Mouse (Mus musculus) Muller cell, postnatal 12 days (primary cell): ENCODE results near the gene Spast.
"Not testable (repeated sequence)": the region's sequence is repeated elsewhere in the genome, so short reads cannot be mapped to it uniquely, and the experiment has no call there.

Experiments
- DNase-seq: peaks from one replicate; pipeline ENCODE4 v3.0.0-alpha.2; 2015; ENCODE audit errors: inconsistent ontology term

The Spast gene

DNA sequence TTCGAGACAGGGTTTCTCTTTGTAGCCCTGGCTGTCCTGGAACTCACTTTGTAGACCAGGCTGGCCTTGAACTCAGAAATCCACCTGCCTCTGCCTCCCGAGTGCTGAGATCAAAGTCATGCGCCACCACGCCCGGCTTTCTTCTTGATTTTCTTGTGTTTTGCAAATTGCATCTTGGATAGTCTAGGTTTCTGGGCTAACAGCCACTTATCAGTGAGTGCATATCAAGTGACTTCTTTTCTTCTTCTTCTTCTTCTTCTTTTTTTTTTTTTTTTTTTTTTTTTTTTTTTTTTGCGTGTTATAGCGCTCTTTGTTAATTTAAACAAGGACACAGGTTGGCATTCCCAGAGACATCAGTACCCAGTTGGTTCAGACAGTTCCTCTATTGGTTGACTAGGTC, 11.6 kb upstream of the Spast start:
- not testable (repeated sequence) for DNase-seq

DNA sequence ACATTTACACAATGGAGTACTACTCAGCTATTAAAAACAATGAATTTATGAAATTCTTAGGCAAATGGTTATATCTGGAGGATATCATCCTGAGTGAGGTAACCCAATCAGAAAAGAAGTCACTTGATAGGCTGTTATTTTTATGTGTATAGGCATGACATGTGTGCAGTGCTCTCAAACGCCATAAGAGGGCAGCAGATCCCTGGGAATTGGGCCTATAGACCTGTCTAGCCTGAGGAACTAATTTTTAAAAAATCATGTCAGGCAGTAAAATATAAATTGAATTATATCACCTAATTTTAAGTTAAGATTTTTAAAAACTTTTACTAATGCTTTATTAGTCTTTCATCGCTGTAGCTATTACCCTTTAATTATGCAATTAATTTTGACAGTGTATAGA, 10.6 kb upstream of the Spast start:
- DNase-seq: peak; percentile 52

DNA sequence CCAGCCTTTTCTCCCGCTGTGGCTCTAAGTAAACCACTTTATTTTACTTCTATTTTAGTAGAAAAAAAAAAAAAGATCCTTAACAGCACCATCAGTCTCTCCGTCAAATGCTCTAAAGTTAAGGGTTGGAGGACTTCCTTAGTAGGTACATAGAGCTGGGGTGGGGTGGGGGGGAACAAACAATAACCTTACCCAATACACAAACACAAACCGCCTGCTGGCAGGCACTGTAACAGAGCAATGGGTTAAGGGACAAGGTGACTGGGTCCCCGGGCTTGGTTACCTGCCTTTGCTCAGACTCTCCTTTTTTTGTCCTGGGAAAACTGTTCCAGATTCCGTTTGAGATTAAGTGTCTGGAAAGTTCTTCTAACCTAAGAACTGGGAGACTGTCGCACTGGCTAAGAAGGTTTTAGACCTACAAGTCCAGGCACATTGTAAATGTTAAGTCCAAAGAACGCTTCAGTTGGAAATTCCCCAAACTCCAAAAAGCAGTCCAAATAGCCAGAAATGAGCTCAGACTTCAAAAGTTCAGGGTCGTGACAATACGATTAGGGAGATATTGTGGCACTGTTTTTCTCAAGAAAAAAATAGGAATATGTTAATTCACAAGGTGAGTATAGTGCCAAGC, 7.6 kb upstream of the Spast start:
- no peak for DNase-seq

DNA sequence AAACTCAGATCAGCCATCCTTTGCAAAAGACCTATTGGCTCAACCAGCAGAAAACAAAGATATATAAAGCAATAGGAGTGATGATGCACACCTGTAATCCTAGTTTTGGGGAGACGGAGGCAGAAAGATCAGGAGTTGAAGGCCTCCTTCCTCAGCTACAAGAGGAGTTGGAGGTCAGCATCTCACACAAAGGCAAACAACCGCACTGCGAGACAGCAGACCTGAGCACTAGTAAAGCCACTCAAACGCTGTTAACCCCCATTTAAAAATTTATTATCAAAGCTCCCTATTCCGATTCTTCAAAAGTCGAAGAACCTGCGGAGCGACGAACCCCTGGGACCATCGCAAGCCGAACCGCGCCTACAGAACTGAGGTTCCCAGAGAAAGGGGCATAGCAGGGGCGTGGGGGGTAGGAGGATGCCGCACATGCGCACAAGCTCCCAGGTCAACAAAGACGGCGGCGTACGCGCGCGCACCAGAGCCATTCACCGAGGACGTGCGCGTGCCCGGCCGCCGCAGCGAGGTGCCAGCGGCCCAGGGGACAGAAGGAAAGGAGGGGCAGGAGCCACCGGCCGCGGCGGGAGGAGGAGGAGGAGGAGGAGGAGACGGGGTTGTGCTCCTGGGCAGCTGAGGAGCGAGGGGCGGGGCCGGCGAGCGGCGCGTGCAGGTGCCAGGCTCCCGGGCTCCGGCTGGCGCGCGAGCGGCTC, 409 bp upstream of the Spast start:
- DNase-seq: peak; percentile 98

DNA sequence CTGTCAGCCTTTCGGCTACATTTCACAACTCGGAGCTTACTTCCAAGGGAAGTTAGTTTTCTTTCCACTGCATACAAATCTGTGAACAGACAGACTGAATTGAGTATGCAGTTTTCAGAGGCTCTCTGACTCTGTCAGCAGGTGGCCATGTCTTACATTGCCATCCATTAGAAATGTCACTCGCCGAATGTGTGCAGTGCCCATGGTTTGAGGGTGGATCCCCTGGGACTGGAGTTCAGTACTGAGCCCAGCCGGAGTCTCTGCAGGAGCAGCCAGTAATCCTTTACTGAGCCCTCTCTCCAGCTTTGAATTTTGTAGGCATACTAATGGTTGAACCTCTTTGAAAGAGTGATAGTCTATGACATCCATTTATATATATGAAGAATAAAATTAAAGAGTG, 2.4 kb downstream of the Spast start:
- DNase-seq: no peak

DNA sequence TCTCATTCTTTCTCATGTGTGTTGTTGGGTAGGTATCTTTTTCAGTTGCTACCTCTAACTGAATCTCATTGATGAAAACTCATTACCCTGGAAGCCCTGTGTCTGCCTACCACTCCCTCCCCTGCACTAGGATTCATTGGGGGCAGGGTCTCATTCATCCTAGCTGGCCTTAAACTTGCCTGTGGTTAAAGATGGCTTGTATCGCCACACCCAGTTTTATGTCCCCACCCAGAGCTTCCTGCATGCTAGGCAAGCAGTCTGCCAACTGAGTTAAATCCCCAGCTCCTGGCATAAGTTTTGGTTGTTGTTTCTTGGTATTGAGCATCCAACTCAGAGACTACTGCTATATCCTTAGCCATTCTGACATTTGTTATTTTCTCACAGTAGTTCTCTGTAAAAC, 24.8 kb downstream of the Spast start:
- DNase-seq: no peak

DNA sequence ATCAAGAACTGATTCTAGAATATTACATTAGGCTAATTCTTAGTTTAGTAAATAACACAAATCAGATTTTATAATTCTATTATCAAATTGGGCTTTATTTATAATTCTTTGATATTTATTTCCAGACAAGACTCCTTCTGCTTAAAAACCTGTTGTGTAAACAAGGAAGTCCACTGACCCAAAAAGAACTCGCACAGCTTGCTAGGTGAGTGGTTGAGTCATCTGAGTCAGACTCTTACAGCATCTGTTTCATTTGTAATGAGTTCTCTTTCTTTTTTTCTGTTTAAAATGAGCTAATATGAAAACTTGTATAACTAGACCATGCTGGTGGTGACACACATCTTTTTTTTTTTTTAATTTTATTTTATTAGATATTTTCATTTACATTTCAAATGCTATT, 38.1 kb downstream of the Spast start:
- DNase-seq: no peak

DNA sequence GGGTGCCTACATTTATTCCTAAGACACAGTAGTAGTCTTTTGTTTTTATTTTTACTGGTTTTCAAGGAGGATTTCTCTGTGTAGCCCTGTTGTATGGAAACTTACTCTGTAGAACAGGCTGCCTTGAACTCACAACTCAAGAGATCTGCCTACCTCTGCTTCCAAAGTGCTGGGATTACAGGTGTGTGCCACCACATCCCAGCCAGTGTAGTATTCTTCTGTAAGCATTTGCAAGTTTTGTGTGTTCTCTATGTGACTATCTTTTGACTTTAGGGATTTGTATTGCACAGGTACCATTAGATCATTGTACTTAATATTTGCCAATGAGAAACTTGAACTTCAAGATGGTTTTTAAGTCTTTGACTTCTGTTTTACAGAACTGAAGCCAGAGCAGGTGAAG, 47.9 kb downstream of the Spast start:
- no peak for DNase-seq

DNA sequence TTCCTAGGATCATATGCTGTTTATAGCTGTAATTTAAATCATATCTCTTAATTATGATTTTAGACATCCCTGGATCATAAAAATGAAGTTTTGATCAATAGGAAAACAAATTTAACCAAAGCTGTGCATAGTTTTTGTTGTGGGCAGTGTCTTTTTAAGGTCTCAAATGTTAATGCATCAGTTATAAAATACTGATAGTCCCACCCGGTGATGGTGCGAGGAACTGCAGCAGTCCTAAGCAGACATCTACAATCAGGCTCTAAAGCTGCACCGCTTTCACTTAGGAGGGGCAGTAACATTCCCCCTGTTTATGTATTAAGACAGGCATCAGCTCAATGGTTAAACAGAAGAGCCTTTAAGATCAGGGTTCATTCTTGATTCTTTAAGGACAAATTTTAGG, 51.1 kb downstream of the Spast start:
- DNase-seq: no peak

DNA sequence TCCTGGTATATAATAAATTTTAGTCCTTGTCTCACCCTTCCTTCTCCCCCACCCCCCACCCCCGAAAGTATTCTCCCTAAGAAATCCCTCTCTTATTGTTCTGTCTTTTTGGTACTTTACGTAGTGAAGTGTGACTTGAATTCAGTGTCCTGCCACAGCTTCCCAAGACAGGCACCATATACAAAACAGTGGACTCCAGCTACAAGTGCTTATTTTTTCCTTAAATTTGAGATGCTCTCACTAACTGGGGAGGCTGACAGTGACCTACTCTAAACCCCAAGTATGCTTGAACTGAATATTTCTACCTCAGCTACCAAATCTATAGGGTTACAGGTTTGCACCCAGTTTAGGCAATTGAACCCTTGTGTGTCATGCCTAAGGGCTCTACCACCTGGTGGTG, 55.6 kb downstream of the Spast start:
- DNase-seq: no peak

DNA sequence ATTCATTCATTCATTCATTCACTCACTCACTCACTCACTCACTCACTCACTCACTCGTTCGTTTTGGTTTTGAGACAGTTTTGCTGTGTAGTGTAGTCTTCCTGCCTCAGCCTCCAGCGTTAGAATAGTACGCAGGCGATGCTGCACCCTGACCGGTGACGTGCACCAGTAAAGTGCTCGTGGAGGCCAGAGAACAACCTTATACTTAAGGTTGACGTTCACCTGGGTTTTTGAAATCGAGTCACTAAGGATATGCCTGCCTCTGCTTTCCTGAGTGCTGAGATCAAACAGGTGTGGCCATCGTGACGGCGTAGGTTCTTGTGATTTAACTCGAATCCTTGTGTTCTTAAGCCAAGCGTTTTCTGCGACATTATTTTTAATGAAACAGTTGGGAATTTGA, 56.1 kb downstream of the Spast start:
- DNase-seq: no peak

DNA sequence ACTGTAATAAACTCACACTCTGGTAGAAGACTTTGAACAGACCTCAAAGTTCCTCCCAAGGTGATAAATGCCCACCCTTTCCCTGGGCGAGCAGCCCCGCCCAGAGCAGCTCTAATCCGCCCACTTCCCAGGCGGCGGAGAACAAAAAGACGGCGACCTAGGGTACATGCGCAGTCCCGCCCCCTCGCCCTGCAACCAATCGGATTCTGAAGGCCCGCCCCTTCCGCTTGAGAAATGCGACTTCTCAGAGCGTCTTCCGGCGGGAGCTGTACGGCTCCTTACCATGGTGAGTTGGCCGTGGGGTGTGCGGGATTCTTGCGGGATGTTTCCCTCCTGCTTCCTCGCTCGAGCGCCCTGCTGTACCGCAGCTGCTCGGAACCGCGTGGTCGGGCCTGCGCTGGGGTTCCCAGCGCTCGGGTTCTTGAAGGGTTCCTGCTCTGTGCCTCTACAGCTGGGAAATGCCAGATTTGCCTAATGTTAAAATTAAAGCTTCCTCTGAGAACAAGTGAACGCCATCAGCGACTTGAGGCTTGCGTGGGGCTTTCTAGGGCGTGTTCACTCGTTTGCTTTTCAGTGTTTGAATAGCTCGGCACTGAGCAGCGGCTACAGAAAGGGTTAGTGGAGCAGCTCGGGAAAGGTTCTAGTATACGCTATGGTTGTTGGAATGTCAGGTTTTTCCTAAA, 56.7 kb downstream of the Spast start, which contains the start of gene Slc30a6:
Gene Slc30a6, plus strand, starts transcription at position 226 of the 683 bp plus-strand sequence.
- DNase-seq: peak; percentile 95

DNA sequence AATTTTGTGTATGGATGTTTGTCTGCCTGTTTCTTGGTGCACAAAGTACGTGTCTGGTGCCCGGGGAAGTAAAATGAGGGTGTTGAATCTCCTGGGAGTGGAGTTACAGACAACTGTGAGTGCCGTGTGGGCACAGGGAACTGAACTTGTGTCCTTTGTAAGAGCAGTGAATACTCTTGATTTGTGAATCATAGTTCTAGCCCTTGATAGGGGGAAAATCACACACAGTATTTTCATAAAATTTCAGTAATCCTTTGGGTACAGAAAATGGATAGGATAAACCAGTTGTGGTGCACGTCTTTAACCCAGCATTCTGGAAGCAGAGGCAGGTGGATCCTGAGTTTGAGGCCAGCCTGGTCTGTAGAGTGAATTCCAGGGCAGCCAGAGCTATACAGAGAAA, 58.0 kb downstream of the Spast start:
- DNase-seq: no peak

DNA sequence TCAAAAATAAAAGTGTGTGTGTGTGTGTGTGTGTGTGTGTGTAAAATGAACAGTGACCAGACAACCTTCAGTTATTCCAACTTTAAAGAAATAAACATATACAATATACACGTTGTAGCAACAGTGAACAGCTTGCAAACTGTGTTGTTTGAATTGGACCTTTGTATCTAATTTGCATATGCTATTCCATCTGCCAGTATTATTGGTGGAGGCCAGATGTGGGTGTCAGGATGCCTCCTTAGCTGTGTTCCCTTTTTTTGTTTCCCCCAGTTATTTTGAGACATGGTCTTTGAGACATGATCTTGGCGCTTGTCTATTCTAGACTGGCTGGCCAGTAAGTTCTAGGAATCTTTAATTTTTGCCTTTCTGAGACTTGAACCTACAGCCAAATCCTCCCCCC, 58.4 kb downstream of the Spast start:
- no peak for DNase-seq

DNA sequence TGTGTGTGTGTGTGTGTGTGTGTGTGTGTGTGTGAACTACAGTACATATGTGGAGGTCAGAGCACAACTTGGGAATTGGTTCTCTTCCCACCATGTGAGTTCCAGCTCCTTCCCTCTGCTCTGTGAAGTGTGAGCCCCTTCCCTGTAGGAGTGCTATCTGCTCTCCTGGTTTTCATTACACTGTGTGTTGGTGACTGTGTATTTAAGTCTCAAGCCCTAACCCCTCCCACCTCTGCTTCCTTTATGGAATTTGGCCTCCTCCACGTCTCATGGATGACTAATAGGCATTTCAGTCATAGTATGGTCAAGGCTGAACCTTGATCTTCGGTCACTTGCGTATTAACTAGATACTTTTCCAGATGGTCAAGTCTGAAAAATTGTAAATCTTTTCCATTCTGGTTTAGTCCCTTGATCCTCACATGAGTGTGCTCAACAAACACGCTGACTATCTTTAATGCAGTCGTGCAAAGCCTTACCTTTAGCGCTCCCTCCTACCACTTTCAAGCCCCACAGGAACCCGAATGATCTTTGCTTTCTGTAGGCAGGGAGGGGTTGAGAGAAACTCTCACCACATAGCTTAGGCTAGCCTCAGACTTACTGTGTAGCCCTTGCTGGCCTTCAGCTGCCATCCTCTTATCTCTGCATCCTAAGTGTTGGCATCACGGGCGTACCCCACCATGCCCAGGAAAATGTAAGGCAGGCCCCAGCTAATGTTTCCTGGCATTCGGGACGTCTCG, 63.9 kb downstream of the Spast start:
- DNase-seq: no peak

DNA sequence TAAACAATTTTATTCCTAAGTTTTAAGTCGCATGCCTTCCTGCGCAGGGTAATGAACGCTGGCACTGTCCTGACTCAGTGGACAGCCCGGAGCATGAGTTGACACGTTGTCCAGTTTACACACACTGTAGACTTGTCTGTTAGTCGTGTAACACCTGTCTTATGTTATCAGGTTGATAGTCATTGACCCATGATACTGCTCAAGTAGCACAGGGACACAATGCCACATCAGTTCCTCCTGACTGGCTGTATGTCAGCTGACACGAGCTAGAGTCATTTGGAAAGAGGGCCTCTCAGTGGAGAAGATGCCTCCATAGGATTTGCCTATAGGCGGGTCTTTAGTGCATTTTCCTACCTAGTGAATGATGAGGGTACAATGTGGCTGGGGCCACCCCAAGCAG, 67.7 kb downstream of the Spast start:
- DNase-seq: no peak

DNA sequence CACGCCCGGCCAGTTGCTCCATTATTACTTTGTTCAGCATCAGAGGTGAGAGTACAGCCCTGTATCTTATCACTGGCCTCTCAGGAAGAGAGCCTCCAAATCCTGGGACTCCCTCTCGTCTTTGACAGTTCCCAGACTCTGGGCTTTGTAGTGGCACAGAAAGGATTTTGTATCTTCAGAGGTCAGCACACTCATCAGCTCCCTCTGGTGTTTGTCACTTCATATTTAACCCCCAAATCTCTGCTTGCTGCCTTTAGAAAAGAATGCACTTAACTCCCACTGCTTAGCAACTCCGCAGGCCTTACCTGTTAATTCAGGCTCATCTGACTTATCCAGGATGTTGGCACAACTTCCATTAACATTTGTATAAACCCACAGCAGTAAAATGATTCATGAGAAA, 70.9 kb downstream of the Spast start:
- no peak for DNase-seq

DNA sequence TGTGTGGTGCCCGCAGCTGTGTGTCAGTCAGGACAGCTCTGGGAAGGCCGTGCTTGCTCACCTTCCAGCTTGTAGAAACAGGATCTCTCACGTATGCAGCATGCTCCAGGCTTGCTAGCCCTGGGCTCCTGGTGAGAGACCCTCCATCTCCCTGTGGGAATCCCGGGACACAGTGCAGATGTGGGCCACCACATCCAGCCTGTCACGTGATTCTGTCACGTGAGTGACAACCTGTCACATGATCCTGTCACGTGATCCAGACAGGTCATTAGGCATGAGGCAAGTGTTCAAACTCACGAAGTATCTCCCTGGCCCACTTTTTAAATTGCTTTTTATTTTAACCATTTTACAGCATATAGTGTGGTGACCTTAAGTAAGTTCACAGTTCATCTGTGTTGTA, 74.5 kb downstream of the Spast start:
- no peak for DNase-seq

DNA sequence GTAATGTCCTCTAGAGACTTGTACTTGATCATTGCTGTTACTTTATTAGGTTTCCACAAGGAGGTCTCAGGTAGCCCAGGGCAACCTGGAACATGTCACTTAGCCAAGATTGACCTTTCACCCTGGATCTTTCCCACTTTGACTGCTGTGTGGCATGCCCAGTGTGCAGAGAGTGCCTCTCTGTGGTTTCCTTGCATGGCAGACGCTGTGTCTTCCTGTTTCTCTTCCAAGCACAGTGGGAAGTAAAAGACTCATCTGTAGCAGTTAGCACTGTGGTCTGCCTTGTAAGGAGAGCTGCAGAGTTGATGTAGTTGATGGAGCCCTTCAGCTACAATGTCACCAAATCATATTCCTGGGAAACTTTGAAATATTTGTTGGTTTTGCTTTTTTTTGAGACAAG, 75.9 kb downstream of the Spast start:
- DNase-seq: no peak

DNA sequence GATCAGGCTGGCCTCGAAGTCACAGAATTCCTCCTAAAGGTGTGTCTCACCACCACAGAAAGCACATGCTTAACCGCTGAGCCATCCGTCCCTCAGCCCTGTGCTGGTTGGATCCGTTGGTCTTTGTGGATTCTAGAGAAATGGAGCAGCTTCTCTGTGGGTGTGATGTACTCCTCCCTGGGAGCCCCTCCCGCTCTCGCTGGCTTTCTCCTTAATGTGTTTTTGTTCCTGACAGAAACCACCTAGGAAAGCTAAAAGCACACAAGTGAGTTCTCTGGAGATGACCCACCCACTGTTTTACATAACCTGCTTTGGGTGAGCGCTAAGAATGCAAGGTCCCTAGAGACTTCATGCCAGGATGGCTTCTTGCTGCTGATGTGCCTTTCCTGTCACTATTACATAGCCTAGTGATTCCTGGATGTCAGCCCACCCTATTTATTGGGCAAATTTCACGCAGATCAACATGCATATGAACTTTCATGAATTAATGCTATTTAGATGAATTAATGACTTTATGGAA, 78.1 kb downstream of the Spast start:
- DNase-seq: no peak

DNA sequence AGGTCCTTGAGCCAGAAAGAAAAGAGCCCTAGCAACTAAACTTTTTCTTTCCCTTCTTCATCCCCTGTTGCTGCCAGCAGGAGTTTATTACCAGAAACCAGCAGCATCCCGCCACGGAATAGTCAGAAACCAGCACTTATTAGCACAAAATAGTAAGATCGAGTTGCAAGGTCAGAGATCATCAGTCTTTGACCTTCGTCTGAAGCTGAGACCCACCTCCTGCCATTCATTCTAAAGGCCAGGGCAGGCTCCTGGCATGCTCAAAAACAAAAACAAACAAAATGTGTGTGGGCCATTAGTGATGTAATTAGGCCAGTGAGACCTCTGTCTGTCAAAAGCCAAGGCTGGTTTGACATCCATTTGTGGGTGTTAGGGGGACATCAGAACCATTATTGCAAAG, 79.4 kb downstream of the Spast start:
- no peak for DNase-seq

DNA sequence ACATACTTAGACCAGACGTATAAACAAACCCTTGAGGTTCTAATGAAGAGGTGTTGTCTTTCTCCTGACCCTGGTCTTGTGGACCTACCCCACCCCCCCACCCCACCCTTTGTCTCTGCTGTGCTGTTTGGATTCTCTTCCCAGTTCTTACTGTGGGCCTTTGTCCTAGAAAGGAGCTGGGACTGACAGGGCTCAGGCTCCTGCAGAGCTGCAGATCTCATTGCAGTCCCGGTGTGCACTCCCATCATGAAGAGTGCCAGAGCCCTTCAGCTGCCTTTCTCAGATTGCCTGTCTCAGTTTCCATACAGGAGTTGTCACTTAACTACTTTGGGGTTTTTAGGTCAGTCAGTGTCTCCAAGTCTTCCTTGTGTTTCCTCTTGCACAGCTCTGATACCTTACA, 81.9 kb downstream of the Spast start:
- DNase-seq: no peak
